Mouse (Mus musculus) left cerebral cortex, postnatal 25 days (tissue): ENCODE data around the gene Atg16l2. TPM values are rescaled to one million over a fixed set of nuclear protein-coding genes. Genes with fewer than 3 reads are reported as not detected.

Source experiments
- DNase-seq, 2 experiments: peaks; one replicate each; pipeline ENCODE4 v3.0.0; 2022; ENCODE audit warnings: low spot score in 2 of 2, mixed read lengths in 1 of 2
- intact Hi-C: fragments of 180-260 bp; cut with DNase I; formaldehyde crosslinking; loops from one replicate; pipeline ENCODE4 v1.15.1; 2025
- total RNA-seq, 2 experiments: library from RNA; stranded (reverse); gene quantifications; 2 replicates each; pipeline ENCODE4 v1.2.3; 2021

Atg16l2 gene
- total RNA-seq, 2 experiments from 2014 or later, result 49.9 to 59.4 TPM

- intact Hi-C loops, result no loop called here
Observed at GRCm38 (mm10) chr7:101324142-101324962, 22.3 kb upstream of the Atg16l2 start.

DNA sequence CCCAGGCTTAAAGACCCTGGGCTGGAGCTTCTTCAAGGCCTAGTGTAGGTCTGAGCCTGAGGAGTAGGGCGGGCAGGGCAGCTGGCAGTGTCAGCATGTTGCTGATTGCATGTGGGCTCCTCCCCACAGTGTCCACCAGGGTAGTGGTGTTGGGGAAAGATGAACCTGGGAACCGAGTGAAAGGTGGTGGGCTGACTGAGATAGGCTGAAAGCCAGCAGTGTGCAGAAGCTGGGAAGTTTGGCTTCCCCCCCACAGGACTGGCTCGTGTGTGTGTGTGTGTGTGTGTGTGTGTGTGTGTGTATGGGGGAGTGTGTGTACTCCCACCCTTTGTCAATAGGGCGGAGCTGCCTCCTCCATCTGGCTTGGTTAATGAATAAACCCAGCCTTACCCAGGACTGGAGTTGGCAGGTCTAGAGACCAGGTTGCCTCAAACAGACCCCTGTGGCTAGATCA lies 21.1 kb upstream of the Atg16l2 start:
- DNase-seq, result no peak
- intact Hi-C loops, result no loop called here

More at GRCm38 (mm10) chr7:101324142-101324962, 22.3 kb upstream of the Atg16l2 start:
- DNase-seq, result no peak

DNA sequence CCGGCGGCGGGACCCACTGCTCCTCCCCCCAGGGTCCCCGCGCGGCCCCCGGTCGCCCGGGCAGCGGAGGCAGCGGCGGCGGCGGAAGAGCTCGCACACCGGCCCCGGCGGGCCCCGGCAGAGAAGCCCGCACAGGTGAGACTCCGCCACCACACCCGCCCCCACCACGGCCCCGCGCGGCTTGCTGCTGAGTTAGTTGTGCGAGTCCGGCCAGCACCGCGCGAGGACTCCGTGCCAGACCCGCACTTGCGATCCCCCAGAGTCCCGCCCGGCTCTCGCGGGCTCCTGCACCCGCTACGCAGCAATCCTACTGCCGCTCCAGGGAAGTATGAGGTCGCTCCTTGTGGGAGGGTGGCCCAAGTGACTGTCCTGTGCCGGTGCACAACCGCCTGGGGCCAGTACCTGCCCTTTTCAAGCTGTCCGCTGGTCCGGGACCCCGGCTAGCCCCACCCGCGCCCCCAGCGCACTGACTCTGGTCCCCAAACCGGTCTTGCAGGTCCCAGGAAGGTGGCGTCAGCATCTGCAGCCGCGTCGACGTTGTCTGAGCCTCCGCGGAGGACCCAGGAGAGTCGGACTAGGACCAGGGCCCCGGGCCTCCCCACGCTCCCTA lies 19.3 kb upstream of the Atg16l2 start:
- no peak for DNase-seq
- intact Hi-C loops, result no loop called here

DNA sequence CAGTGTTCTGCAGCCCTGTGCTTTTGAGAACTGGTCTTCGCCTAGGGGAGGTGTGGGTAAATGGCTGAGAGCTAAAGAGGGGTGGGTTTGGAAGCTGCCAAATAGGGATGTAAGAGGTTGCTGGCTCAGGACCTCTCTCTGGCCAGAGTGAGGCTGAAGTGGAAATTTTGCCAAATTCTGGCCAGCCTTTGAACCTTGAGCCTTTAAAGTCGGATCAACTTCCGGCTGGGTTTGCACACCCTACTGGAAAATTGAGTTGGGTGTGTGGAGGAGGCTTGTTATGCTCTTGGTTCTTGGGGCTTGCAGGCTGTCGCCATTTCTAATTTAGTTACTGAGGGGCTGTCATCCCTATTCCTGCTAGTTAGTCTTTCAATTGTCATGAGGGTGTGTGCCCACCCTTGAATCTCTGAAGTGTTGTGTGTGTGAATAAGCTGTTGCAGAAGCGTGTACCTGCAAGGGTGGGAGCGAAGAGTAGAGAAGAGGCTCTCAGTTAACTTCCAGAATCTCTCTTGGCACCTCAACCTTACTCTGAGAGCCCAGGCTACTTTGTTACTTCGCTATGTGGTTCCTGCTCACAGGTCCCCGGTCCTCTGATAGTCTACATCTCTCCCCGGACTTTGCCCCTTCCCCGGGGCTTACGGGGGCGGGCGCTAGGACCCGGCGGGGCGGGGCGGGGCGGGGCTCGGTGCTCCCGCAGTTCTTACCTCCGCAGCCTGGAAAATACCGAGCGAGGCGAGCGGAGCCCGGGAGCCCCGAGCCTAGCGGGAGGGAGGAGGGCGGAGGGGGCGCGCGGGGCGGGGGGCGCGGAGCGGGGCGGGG lies 18.6 kb upstream of the Atg16l2 start:
- peak in 1 of 2 experiments; percentile 38 for DNase-seq
- intact Hi-C loops, result no loop called here

DNA sequence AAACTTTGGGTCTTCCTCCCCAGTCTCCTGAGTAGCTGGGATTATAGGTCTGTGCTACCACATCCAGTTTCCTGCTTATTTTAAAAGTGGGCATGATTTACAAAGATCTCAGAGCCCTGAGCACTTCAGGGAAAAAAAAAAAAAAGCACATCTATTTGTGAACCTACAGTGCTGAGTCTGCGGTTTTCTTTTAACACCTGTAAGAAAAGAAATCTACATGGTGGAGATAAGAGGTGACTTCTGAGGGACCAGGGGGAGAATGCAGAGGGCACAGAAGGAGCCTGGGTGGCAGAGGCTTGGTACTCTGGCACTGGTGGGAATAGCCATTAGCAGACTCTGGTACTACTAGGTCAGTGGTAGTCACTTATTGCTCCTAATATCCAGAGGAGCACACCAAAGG lies 17.7 kb upstream of the Atg16l2 start:
- intact Hi-C loops, result no loop called here
- DNase-seq, result no peak

- DNase-seq, result no peak
- intact Hi-C loops, result no loop called here
Observed at GRCm38 (mm10) chr7:101318848-101319247, 16.8 kb upstream of the Atg16l2 start.

- peak in 1 of 2 experiments; percentile 47 for DNase-seq
- intact Hi-C loops, result no loop called here
Observed at GRCm38 (mm10) chr7:101317014-101317413, 15.0 kb upstream of the Atg16l2 start, which contains the start of gene Stard10. Gene Stard10 (plus strand): TSS chr7:101317086.

- DNase-seq, result no peak
- intact Hi-C loops, result no loop called here
Observed at GRCm38 (mm10) chr7:101316591-101317001, 14.5 kb upstream of the Atg16l2 start.

- no peak for DNase-seq
- intact Hi-C loops, result no loop called here
Observed at GRCm38 (mm10) chr7:101315699-101316098, 13.6 kb upstream of the Atg16l2 start.

DNA sequence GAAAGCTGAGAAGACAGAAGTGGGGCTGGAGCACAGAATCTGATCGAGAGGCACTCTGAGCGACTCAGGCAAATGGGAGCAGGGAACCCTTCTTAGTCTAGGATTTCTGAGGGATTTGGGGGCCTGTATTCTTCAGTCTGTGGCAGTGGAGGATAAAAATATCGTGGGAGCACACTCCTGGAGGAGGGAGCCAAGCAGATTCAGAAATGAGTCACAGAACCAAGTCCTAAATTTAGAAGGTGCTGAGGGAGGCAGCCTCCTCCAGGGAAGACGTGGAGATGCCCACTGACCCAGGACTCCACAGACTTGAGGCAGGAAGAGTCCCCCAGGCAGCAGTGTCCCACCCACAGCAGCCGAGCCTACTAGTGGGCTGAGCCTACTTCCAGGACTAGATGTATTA lies 12.3 kb upstream of the Atg16l2 start:
- peak; percentile 57 to 93 for DNase-seq
- intact Hi-C loops, result no loop called here

DNA sequence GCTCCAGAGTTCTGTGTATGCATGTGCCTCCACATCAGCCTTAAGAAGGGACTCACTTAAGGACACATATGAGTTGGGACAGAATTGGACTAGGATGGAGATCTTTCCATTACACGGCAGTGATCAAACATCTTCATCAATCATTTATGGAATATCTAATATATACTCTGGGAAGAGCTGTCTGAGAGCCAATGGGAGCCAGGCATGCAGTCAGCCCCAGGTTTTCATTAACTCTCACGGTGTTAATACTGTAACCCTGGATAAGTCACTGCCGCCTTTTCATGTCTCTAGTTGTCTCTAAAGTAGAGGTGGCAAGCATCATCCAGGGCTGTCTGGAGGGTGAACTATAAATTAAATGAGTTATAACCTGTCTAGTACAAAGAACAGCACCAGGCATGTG lies 11.0 kb upstream of the Atg16l2 start:
- no peak for DNase-seq
- intact Hi-C loops, result no loop called here

DNA sequence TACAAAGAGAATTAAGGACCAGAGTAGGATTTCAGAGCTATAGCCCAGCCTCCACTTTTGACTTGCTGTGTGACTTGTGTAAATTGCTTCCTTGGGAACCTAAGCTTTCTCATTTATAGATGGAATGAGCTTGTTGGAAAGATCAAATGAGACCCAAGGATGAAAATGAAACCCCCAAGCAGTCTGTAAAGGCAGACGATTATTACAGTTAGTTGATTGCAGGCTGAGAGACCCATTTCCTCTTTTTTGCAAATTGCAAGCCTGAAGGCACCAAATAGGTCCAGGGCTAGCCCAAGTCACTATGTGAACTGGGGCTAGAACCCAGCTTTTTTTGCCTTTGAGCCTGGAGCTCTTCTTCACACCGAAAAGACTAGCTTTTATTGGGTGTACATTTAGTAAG lies 9.0 kb upstream of the Atg16l2 start:
- intact Hi-C loops, result no loop called here
- no peak for DNase-seq

DNA sequence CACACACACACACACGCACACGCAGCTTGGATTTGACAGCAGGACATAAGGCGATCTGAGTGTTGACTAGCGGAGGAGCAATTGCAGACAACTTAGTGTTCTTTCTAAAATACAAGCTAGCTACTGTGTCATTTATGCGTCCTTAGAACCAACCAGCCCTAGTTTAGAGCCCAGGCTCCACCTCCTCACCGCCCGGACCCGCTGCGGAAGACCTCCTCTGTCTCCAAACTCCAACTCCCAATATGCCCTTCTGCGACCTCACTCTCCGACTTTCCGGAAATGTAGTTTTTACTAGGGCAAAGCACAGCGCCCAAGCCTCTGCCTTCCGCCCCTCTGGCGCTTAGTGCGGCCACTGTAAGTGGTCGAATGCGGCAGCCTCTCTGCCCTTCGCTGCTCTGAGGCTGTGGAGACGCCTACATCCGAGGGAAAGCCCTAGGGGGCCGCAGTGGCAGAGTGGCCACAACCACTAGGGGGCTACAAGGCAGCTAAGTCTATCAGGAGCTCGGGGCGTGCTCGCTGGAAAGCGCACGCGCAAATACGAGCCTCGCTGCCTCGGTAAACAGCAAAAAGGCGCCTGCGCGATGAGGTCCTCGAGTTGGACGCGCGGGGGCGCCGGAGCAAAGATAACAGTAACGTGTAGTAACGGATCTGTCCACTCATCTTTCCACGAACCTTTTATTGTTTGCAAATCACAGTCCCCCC lies 8.4 kb upstream of the Atg16l2 start:
- intact Hi-C loops, result loop anchor here (1.0 kb wide), 1 partner anchor 64 kb away; no protein-coding TSS in a partner anchor
- peak; percentile 99 for DNase-seq

GRCm38 (mm10) chr7:101309985-101310326 lies 7.9 kb upstream of the Atg16l2 start:
- no peak for DNase-seq
- intact Hi-C loops, result loop anchor here (1.0 kb wide), 1 partner anchor 64 kb away; no protein-coding TSS in a partner anchor

DNA sequence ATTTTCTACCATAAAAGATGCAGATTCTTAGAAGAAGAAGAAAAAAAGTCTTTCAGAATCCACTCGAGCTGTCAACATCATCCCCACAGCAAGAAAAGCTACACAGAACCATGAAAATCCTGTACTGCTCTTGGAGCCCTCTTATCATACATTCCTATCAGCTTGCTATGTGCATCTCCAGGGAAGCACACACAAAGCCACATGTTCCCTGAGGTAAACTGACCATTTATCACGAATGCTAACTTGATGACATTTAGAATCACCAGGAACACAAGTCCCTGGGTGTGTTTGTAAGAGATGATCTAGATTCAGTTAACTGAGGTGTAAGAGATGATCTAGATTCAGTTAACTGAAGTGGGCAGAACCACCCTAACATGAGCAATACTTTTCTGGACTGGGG lies 4.8 kb upstream of the Atg16l2 start:
- intact Hi-C loops, result no loop called here
- no peak for DNase-seq

DNA sequence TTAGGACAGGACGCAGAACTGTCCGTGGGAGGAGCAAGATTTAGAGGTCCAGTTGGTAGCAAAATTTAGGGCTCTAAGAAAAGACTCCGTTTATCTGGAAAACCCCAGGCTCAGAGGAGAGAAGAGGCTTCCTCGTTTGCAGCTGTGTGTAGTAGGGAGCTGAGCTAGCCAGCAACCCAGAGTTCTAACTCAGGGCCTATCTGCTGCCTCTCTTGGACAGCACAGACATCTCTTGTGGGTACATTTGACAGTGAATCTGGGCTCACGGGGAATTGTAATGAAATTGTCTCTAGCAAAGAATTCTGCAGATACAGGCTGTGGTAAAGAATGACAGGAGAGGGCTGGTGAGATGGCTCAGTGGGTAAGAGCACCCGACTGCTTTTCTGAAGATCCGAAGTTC lies 640 bp upstream of the Atg16l2 start:
- DNase-seq, result no peak
- intact Hi-C loops, result no loop called here

DNA sequence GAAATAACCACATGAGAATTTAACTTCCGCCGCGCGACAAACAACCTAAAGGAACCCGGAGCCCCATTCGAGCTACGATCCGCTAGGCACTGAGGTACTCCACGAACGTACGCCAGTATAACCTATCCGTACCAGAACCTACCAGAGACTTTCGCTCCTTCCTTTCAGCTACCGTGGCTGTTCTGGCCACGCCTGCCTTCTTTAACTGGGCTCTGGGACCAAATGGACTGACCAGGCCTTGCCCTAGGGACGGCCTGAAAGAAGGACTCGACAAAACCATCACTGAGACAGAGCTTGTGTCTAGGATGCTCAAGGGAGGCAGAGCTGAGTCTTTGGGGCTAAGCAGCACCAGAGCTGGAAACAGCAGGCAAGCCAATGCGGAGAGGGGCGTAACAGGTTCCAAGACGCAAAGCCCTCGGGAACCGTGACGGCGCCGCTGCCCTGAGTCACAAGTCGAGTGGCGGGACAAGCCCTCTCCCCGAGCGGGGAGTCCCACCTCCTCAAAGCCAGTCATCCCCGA lies 630 bp downstream of the Atg16l2 start:
- intact Hi-C loops, result no loop called here
- peak; percentile 38 to 57 for DNase-seq

DNA sequence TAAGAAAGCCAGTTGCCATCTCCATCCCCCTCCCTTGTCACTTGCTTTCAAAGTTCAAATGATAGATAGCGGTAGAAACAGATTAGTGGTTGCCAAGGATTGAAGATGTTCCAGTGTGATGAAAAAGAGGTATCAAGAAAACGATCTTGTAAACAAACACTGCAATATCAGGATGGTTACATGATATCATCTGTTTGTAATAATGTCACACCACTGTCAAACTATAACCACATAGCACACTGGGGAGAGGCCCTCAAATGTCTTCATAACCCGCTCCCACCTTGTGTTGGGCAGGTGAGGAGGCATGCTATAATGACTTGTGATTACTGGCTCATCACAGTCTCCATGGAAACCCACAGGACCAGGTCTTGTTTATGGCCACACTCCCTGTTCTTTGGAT lies 3.7 kb downstream of the Atg16l2 start:
- no peak for DNase-seq
- intact Hi-C loops, result no loop called here

DNA sequence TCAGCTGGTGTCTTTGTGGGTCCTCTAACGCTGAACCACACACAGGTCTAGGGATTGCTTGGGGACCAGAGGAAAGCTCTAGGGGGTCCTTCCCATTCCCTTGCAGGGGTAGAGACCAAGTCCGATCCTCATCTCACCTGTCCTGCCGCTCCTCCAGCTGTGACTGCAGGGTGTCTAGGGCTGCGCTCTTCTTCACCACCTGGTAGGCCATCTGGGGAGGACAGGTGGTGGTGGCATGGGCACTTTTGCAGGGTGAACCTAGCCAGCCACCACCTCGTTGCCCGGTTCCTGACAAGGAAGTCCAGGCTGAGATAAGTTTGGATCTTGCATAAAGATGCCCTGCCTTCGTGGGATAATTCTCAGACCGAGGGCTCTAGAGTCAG lies 5.0 kb downstream of the Atg16l2 start:
- intact Hi-C loops, result no loop called here
- no peak for DNase-seq
